Mouse (Mus musculus) thymus, adult 18-20 months (tissue): Measurements from ENCODE around the gene Il12rb1.

Experiments used
- DNase-seq, 2 experiments: peaks; one replicate each; pipeline ENCODE4 v3.0.0; 2022; ENCODE audit warnings: mixed read lengths in 2 of 2

Il12rb1 gene

DNA sequence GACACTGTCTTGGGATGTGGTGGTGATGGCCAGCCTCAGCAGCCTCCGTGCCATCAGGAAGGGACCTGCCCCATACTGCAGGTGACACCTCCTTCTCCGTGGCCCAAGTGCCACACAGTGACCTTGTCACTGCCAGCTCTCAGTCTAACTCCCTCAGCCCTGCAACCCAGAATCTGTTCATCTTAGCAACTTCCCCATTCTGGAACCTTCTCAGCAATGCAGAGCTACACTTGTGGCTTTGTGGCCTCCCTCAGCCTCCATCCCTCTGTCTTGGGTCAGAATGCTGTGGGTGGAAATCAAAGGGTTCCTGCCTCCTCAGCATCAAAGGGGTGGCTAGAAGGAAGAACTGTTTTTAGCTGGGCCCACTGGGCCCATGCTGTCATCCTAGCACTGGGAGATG, 45.6 kb downstream of the Il12rb1 start:
- DNase-seq = no peak

DNA sequence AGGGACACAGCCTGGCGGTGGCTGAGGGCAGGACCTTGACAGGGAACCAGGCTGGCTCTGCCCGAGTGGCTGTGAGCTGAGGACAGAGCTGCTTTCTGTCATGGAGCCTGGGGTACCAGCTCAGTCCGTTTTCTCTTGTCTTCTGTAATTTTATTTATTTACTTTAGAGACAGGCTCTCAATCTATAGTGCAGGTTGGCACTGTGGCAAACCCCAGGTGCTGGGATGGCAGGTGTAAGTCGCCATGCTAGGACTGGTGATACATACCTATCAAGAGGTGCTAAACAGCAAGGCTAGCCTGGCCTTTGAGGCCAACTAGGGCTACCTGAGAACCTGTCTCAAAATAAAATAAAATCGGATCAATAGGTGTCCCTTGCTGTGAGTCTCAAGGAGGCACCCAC, 47.8 kb downstream of the Il12rb1 start:
- no peak for DNase-seq

DNA sequence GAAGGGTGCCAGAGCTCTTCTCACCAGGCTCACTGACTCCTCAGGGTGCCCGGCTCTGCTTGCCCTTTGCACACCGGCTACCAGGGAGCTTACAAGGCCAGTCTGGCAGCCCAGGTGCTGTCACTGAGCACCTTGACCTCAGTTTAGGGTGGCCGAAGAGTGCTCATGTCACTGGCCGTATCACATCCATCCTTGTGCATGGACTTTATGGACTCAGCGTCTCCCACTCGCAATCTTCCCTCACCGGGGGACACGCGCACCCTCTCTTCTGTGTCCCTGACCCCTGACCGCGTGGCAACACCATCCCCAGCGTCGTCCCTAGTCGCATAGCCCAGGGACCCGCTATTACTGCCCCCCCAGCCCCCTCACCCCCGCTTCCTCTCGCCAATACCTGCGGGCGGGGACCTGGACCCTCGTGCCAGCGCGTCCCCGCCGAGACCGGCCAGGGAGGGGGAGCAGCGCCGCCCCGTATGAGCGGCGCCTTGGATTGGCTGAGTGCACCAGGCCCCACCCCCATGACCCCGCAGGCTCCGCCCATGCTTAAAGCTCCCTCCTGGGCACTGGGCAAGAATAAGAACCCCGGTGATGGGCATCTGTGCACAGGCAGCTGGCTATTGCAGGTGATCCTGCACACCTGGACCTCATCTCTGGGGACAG, 48.4 kb downstream of the Il12rb1 start:
- no peak for DNase-seq

- no peak for DNase-seq
These were observed 49.3 kb downstream of the Il12rb1 start for GRCm38 (mm10) chr8:70857516-70857915.

DNA sequence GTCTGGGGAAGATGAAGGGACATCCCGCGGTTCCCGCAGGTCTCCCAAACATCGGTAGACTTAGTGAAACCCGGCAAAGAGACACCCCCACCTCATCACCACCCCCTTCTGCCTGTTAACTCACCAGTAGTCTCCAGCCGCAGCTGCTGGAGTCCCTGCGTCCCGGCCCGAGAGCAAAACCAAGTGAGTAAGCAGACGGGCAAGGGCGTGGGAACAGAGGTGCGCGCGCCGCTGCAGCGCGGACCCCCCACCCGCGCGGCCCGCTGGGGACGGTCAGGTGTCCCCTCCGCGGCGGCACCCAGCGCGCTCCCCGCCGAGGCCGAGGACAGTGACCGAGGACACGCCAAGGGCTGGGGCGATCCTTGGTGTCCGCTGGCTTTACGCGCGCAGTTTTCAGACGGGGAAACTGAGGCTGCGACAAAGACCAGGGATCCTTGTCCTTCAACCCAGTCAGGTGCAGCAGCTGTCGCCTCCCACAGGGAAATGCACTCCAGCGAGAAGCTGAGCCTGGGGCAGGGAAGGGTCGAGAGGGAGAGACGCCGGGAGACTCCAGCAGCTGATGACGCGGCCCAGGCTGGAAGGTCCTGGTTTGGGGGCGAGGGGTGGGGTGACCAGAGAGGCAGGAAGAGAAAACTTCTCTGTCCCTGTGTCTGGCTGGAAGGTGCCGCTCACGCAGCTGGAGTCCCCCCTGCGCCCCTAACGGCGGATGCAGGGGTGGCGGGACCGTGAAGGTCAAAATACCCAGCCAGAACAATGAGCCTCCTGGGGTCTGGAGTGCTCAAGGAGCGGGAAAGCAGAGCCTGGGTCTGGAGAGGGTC, 54.8 kb downstream of the Il12rb1 start, which contains the start of gene Kcnn1:
TSS of gene Kcnn1 (minus strand) at position 435 of the 818 bp plus-strand sequence.
- no peak for DNase-seq

GRCm38 (mm10) chr8:70863956-70864711, 55.9 kb downstream of the Il12rb1 start:
- DNase-seq = no peak

GRCm38 (mm10) chr8:70864712-70865221, 56.5 kb downstream of the Il12rb1 start:
- no peak for DNase-seq

GRCm38 (mm10) chr8:70865350-70866000, 57.2 kb downstream of the Il12rb1 start:
- peak; percentile 99 to 100 for DNase-seq

- DNase-seq = no peak
These were observed 57.8 kb downstream of the Il12rb1 start for GRCm38 (mm10) chr8:70866001-70866520.

DNA sequence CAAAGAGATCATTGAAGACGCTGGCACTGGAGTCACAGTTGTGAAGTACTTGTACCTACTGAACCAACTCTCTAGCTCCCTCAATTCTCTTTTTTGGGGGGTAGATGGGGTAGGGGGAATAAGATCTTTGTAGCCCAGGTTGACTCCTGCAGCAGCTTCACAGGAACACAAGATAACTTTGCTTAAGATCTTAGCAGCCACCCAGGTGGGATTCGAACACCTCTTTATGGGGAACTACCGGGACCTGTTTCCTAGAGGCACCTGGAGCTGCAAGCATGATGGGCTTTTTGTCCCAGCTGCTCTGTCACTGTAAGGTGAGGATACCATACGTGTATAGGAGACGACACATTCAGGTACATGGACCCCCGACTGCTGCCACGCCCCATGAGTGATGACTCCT, 58.3 kb downstream of the Il12rb1 start:
- no peak for DNase-seq

- DNase-seq = peak; percentile 60
These were observed 60.4 kb downstream of the Il12rb1 start for GRCm38 (mm10) chr8:70868559-70869198.

DNA sequence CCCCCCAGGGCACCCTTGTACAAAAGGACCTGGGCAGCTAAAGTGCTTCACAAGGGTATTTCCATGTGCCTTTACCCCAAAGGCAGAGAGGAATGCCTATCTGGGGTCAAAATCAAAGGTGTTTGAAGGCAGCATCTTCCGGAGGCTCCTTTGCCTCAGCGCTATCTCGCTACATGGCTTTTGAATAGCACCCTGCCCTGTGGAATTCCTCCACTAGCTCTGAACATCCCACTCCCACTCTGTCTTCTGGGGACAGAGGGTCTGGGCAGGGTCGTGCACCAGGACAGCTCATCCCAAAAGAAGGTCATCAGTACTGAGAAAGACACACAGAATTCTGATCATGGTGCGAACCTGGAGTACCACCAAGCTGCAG, 60.9 kb downstream of the Il12rb1 start:
- DNase-seq = no peak

DNA sequence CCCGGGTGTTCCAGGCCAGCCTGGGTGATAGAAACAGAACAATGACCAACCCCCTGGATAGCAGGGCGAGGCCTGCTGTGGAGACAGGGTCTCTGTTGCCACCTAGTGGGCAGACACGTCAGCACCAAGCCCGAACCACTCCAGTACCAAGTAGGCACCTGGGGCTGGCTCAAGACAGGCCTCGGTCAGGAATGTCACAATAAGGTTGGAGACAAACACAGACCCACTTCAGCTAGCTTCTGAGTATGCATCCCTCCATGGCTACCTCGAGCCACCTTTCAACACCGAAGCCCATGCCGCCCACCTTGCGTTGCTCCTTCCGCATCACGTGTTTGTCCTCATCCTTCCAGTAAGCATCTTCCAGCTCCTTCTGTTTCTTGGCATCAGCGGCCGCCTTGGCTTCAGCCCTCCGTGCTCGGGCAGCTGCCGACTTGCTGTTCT, 61.4 kb downstream of the Il12rb1 start:
- peak; percentile 54 to 59 for DNase-seq
